Mouse (Mus musculus): ENCODE measurements at regions not wholly inside any gene's neighbourhood (a gene's known extent, or its start where the extent isn't known, plus 50 kb on each side); places are given as distances from the start of the nearest gene placed in this dataset.

DNA sequence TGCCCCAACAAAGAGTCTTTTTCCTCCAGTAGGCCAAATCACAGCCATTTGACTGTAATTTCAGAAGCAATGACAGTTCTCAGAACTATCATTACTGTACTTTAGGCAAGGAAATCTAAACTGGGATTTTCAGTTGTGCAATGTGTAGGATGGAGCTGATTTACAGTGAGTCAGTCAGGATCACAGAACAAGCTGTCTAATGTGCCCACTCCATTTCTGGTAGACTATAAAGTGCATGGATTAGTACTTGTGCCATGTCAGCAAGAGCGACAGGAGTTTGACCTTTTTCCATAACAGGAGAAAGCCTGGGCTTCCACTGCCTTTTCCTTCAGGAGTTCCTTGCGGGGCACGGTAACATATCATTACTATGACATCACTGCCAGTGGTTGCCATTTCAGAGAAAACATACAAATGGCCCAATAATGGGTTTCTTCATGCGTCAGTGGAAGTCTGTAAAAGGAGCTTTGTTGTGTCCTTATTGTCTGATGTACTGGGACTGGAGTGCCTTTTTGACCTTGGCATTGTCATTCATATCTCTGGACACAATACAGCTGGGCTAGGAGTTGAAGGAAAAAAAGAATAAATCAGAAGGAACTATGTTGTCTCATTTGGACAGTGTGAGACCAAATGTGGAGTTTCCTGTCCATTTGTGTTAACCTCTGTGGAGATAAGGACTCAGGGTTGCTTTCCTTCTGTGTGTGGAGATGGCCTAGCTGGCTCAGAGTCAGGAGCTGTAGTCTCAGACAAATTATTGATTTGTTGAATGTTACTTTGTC, 271.5 kb upstream of the BC052040 start:
- no peak for DNase-seq (ENCODE audit: low read depth)

DNA sequence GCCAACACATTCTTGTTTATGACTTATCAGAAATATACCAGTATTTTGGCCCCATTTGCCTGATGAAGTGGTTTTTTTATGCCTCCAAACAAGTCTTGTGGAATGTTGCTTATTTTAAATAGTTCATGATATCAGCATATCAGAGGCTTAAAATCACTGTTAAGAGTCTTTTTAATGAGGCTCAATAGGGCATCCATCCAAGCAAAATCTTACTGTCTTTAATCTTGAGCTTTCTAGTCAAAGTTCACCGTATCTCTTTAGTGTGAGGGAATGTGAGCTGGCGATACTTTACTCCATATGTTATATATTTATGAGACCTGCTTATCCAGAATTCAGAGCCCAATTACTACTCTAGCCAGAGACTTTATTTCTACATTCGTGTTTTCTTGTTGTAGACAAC, 263.0 kb upstream of the BC052040 start:
- no peak for DNase-seq (ENCODE audit: low read depth)

DNA sequence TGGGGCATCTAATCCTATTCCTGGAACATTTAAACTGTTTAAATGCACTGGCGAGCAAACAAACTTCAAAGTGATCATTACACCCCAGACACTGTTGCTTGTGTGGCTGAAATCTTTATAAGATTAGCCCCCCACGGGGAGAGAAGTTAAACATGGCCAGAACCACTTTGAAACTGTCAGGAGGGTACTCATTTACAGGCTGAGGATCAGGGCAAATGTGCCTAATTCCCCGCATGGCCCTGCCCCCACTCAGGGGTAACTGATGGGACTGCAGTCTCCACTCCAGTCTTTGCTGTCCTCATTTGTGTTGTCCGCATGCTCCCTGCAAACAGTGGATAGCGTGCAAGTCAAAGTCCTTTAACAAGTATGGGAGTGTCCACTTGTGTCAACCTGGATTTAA, 258.9 kb upstream of the BC052040 start:
- DNase-seq (ENCODE audit: low read depth) = no peak

DNA sequence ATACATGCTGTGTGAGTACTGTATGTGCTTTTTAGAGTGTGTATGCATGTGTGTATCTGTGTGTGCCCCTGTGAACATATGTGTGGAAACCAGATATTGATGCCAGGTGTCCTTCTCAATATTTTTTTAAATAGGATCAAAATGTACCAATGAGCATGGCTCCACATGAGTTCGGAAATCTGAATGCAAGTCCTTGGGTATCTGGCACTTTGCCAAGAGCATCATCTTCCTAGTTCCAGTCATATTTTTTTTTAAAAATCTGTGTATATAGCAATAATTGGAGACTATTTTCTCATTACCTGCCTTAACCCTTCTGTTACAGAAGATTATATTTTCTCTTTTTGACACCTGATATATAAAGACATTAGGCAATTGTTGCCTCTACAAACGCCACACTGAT, 255.0 kb upstream of the BC052040 start:
- no peak for DNase-seq (ENCODE audit: low read depth)

DNA sequence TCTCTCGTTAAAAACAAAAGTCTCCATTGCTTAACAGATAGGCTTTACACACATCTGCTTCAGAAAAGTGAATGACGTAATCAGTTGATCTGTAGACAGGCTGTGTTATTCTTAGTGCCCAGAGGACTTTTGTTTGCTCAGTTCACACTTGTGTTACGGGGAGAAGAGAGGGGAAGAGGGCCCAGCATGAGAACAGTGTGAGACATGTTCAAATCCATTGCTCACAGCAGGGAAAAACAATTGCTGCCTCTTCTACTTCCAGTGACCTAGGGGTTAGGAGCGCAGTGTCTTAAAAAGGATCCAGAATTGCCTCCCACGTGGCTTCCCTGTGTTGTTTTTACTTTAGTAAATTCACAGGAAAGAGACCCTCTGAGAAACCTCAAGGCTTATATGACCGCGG, 243.3 kb upstream of the BC052040 start:
- no peak for DNase-seq (ENCODE audit: low read depth)

DNA sequence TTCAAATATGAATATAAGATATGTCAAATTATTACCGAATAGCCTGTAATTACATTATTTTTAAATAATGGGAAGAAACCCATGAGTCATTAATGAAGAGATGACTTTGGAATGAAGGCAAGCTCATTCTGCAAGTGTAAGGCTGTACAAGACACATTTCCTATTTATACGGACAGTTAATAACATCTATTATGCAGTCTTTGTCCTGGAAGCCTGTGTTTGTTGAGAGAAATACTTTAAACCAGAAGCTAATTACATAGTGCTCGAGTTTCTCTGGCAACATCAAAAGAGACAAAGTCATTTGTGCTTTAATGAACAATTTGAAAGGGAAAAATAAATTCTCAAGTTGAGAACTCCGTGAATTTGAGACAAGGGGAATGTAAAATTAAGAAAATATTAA, 242.5 kb upstream of the BC052040 start:
- no peak for DNase-seq (ENCODE audit: low read depth)

DNA sequence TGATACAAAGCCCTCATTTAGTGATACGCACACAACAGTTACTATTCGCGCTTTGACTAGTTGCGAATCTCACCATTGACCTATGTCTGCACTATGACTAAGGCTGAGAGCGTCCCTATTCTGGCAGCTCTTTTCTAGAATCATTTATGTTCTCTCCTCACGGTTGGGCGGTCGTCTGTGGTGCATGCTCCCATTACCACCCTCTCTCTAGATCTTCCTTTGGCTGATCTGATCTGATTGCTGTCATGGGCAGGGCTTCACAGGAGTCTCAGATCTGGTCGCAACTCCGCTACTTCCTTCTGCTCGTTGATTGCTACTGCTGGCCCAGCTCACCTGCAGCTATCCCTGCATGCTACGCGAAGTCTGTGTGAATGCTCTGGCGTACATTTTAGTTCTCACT, 239.2 kb upstream of the BC052040 start:
- DNase-seq (ENCODE audit: low read depth) = no peak

DNA sequence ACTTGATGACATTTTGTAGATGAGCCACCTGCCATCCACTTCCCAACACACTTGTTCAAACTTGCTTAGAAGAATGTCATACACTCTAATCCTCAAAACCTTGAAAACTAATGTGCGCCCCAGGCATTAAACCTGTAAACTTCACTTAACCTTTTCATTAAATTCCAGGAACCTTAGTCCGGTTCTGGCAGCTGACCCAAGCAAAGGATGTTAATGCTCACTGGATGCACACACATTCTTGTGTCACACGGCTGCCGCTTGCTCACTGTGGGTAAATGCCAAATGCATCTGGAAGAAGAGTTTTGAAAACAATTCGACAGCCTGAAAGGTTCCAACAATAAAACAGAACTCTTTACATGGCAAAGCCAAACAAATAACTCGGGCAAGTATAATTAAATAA, 235.0 kb upstream of the BC052040 start:
- no peak for DNase-seq (ENCODE audit: low read depth)

DNA sequence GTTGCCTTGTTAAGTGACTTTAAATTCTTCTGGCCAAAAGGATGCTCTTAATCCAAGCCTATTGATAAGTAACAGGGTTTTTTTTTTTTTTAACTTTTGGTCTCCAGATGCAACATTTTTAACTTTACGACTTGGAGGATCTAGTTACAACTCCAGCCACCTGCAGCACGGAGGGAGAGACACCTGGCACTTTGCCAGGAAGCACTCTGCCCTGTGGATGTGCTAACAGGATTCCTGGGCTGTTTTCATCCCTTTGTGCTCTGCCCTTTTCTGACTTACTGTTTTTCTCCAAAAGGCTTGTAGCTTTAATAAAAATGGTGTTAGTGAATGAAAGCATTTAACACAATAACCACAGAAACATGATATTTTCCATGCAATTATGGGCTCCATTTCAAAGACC, 233.3 kb upstream of the BC052040 start:
- no peak for DNase-seq (ENCODE audit: low read depth)

DNA sequence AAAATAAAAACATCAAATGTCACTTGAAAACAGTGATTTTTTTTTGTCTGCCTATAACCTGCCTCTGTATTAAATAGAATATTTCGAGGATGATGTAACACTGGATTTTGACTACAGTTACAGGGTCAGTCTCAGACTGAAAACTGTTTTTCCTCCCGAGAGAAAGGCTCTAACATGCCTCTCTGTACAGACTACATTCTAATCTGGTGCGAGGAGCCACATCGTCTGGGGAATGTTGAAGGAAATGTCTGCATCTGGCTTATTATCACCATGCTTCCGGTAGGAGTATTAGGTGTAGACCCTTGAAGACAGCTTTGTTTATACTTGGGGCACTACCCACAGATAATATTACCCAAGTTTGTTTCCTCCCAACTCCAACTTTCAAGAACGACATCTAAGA, 210.4 kb upstream of the BC052040 start:
- no peak for DNase-seq (ENCODE audit: low read depth)

DNA sequence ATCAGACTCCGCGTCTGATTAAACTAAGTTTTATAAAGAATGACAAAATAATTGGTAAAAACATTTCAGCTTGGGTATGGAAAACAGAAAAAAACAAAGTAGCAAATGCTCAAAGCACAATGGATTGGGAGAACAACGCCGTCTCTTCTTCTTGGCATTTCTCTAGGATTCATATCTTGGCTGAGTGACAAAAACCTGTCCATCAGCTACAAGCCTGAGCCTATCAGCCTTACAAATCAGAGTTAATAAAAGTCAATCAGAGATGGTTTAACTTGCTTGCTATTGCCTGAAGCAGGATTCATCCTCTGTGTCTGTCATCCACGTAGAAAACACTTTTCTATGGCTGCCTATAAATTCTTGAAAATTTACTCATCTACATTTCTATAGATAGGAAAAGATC, 206.2 kb upstream of the BC052040 start:
- DNase-seq (ENCODE audit: low read depth) = no peak

DNA sequence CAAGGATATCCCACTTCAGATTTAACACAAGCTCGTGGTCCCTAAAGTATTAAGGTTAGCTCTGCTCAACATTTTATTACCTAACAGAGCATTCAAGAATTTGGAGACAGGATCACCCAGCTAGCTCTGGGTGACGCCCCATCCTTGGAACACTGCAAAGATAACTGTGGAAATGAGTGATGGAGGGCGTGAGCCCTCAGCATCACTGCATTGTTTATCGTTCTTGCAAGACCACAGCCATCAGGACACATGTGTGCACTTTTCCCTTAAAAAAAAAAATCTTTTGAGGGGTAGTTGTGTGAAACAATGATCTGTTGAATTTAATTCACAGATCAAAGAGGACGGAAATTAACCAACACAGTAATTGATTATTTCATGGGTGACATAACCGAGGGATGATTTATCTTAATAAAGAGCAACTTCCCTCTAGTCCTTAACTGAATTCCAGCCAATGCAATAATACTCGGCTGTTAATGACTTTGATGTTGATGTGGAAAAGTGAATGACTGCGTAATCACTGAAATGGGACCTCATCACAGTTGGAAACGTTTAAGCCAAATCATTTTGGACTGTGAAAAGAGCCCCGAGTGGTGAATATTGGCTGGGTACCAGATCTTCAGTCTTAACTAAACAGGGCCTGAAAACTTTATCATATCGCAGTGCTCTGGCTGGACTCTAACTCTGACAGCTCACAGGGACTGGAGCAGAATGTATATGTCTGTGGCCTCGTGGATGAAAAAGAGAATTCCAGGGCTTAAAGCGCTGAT, 196.9 kb upstream of the BC052040 start:
- no peak for DNase-seq (ENCODE audit: low read depth)

DNA sequence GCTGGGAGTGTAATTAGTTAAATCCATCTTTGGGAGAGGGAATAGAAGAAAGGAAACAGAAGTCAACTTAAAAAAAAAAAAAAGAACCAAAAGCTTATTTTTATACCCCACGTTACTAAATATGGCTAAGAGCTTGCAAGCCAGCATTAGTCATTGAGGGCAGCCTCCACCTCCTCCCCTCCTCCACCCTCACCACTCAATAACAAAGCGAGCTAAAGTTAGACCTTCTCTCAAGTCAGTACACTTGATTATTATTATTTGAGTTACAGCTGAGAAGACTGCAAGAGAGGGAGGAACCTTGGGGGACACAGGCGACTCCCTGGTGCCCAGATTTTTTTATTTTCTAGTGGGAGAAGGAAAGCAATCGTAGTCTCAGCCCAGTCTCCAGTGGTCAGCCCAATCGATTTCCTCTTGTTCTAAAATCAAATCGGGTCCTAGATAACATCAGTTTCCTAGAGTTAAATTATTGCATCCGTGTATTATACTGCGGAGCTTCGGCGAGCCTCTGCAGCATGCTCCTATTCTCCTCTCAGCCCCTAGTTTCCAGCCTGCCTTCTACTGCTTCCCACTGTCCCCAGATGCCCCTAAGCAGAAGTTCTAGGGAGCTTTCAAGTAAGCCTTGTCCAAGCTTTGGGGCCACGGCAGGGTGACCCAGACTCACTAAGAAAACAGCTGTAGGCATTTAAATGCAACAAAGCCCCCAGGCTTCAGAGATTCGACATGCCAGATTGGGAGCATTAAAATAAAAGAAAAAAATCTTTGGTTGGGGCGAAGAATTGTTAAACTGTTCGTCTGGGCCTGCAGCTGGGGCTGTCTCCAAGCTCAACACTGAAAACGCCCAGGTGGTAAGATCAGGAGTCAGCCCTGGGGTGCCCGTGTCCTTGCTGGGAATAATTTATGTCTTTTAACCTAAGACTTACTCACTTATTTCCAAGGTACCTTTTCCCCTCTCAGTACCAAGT, 196.0 kb upstream of the BC052040 start:
- DNase-seq (ENCODE audit: low read depth) = no peak

DNA sequence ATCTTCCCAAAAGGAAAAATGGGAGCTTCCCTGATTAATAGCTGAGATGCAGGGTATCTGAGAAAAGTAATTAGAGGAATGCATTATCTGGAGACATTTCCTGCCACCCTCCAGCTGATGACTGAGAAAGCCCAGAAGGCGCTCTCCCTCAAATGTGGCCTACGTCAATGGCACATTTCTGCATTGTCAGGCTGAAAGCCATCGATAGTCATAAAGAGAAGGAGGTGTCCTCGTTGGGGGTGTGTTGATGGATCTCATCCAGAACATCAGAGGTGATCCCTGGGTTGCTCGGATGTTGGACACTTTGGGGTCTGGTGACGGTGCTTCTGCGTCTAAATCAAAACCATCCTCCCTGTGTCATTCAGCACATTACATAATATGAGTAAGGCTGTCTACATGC, 189.9 kb upstream of the BC052040 start:
- no peak for DNase-seq (ENCODE audit: low read depth)

DNA sequence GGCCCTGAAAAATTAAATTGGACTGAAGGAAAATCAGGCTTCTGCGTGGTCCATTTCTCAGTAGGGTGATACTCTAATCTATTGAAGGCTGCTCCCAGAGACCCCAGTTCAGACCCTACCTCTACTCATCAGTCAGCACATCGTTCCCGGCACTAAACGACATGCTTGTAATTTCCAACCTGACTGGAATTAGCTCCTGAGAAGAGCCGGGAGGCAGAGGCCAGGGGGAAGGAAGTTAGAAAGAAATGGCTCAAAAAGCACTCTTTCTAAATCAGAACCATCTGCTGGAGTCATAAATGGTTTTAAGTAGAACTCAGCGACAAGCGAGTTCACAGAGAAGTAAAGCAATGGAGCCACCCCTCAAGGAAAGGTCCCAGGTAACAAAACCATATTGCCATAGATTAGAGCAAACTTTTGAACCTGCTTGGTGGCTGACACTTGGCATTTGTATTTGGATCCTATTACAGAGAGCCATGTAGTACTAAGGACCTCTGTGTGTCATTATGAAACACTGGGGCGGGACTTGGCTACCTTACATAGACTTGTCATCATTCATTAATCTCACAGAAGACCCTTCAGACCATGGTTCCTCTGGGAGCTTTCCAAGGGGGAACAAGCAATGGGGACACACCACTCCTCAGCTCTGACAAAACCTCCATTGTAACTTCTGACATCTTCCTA, 189.3 kb upstream of the BC052040 start:
- no peak for DNase-seq (ENCODE audit: low read depth)

DNA sequence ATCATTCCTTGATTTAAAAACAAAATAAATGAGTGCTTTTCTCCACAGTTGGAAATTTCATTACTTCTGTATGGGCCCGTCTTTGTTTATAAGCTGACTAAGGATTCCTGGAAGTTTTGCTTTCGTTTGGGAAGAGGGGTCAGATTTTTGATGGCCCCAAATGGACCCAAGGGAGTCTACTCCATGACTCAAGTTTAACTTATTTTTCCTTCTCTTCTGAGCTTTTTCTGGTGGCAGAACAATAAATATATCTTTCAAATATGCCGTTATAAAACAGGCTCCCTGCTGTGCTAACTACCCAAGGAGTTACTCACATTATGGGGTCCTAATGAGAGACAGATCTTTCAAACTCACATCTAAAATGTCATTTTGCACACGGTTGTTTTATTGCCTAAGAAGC, 187.4 kb upstream of the BC052040 start:
- DNase-seq (ENCODE audit: low read depth) = no peak

DNA sequence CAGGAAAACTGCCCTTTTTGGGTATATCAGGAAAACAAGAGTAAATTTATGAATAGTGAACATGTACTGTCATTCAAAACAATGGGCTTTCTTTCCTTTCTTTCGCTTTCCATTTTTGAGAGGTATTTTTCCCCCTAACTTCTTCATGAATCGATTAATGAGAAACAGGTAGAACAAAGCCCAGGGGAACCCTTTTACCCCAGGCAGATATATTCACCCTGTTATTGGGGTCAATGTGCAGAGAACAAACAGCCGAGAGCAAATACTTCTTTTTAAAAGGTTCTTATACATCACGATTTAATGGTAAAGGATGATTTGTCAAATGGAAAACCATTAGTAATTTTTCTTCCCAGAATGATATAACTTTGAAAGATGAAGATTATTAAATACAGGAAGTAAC, 183.0 kb upstream of the BC052040 start:
- no peak for DNase-seq (ENCODE audit: low read depth)

DNA sequence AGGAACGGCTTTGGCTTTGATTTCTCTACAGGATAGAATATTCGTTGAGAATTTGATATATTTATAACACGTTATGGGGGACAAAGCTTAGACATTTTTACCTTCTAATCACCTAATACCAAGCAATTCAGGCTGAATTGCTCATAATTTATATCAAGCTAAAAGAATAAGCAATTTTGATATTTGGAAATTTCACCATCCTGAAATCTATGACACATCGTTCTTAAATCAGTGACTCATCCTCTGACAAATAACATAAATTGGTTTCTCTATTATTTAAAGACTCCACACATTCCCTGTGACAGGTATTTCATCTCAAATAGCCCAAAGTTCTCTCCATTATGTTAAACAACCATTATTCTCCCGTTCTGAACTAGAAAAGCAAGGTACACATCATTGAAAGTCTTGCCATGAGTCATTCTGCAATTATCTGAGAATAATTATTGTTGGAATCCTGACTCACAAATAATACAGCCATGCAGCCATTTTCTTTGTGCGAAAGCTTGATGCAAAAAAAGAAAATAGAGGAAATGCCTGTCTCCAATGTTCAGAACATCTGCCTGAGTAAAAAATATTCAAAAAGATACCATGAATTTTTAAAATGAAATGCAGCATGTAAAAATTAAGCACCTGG, 182.3 kb upstream of the BC052040 start:
- no peak for DNase-seq (ENCODE audit: low read depth)

DNA sequence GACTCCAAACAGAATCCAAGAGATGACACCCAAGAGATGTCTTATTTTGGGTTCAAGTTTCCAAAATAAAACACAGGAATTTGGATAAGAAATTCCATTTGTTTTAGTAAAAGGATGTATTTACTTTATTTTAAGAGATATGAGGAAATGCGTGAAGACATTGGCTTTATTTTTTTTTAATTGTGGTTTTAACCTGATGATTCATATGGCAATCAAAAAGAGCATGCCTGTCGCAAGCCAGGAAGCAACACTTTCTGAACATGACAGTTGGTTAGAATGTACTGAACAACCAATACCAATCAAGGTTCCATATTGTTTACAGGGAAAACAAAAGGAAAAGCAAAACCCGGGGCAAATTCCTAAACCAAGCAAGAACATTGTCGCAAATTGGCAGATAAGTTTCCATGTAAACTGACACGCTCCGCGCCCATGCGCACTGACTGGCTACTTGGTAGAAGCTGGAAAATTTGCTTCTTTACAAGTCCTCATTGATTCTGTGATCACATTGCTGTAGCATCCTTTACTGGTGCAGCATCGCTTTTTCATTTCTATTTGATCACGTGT, 181.4 kb upstream of the BC052040 start:
- DNase-seq (ENCODE audit: low read depth) = no peak

DNA sequence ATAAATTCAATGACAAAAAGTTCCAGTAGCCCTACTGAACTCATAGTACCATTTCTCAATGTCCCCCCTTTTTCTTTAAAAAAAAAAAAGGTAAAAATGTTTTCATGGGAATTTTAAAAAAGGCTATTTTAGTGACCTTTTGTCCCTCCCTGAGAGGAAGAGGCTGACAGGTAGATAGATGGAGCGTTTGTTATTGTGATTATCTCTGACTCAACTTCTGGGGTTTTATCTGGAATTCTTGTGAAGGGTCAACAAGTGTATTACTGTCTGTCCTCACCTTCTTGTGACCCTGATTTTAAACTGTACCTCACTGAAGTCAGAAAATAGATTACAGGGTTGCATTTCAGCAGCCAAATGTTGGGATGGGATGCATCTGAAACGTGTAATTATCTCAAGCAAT, 179.3 kb upstream of the BC052040 start:
- DNase-seq (ENCODE audit: low read depth) = no peak

DNA sequence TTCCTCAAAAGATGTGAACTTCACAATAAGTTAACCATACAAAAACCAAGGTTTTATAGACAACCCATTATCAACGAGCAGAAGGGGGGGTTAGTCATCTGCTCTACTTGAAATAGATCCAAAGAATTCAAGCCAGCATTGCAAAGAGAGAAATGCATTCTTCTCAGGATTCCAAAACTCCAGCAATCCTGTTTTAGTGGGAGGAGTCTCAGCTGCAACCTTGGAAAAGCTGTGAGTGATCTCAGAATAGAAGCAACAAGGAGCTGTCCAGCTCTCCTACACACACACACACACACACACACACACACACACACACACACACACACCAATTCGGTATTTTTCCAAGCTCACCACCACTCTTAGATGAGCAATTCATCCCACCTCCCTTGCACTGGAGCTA, 149.0 kb upstream of the BC052040 start:
- no peak for DNase-seq (ENCODE audit: low read depth)

Data from c-Kit-positive CD71-negative TER-119-negative erythroid progenitor cells, embryonic 14.5 days (primary cell).